Mouse (Mus musculus) left cerebral cortex, postnatal 14 days (tissue): ENCODE results near the gene Anapc15-ps. TPM values are rescaled to one million over a fixed set of nuclear protein-coding genes. Genes with fewer than 3 reads are reported as not detected.
"Not testable (repeated sequence)": the region's sequence is repeated elsewhere in the genome, so short reads cannot be mapped to it uniquely, and the experiment has no call there.

ENCODE experiments used
- DNase-seq, 2 experiments: peaks; one replicate each; pipeline ENCODE4 v3.0.0; 2021 to 2022; ENCODE audit warnings: low spot score in 2 of 2, mixed read lengths in 1 of 2
- intact Hi-C: fragments of 180-260 bp; cut with DNase I; formaldehyde crosslinking; loops from one replicate; pipeline ENCODE4 v1.15.1; 2025
- total RNA-seq, 2 experiments: library from RNA; stranded (reverse); gene quantifications; 2 replicates each; pipeline ENCODE4 v1.2.3; 2021

Gene Anapc15-ps
- total RNA-seq, 2 experiments from 2014 or later: not detected

- no peak for DNase-seq
- intact Hi-C loops: no loop called here
These were observed 29.4 kb downstream of the Anapc15-ps start for GRCm38 (mm10) chr10:95643696-95644360.

- intact Hi-C loops: no loop called here
These were observed 30.2 kb downstream of the Anapc15-ps start for GRCm38 (mm10) chr10:95643042-95643441.

GRCm38 (mm10) chr10:95641335-95641734 lies 31.9 kb downstream of the Anapc15-ps start:
- intact Hi-C loops: no loop called here

More at GRCm38 (mm10) chr10:95643042-95643441, 30.2 kb downstream of the Anapc15-ps start:
- no peak for DNase-seq

GRCm38 (mm10) chr10:95639429-95639828 lies 33.8 kb downstream of the Anapc15-ps start:
- DNase-seq: no peak
- intact Hi-C loops: no loop called here

More at GRCm38 (mm10) chr10:95641335-95641734, 31.9 kb downstream of the Anapc15-ps start:
- no peak for DNase-seq

GRCm38 (mm10) chr10:95634751-95635150 lies 38.5 kb downstream of the Anapc15-ps start:
- no peak for DNase-seq
- intact Hi-C loops: no loop called here

- DNase-seq: no peak
- intact Hi-C loops: no loop called here
These were observed 39.0 kb downstream of the Anapc15-ps start for GRCm38 (mm10) chr10:95634261-95634660.

GRCm38 (mm10) chr10:95631568-95631967 lies 41.7 kb downstream of the Anapc15-ps start:
- no peak for DNase-seq
- intact Hi-C loops: no loop called here

GRCm38 (mm10) chr10:95630726-95631345 lies 42.4 kb downstream of the Anapc15-ps start:
- no peak for DNase-seq
- intact Hi-C loops: no loop called here

- intact Hi-C loops, DNase-seq: not testable (repeated sequence)
These were observed 43.1 kb downstream of the Anapc15-ps start for GRCm38 (mm10) chr10:95630166-95630565.

GRCm38 (mm10) chr10:95628338-95628737 lies 44.9 kb downstream of the Anapc15-ps start:
- intact Hi-C loops: no loop called here
- no peak for DNase-seq

- intact Hi-C loops: no loop called here
- no peak for DNase-seq
These were observed 45.9 kb downstream of the Anapc15-ps start for GRCm38 (mm10) chr10:95627381-95627780.

GRCm38 (mm10) chr10:95625300-95625699 lies 48.0 kb downstream of the Anapc15-ps start:
- intact Hi-C loops: no loop called here
- no peak for DNase-seq

GRCm38 (mm10) chr10:95624007-95624406 lies 49.2 kb downstream of the Anapc15-ps start:
- intact Hi-C loops: no loop called here
- no peak for DNase-seq

- DNase-seq: no peak
- intact Hi-C loops: no loop called here
These were observed 49.7 kb downstream of the Anapc15-ps start for GRCm38 (mm10) chr10:95623518-95623905.

Other genes starting within 250 kb of the Anapc15-ps start
- gene Mrpl42, start 171.5 kb downstream of the Anapc15-ps start, total RNA-seq: 10 to 100 TPM; 81.7 to 84.0 TPM
- gene Ube2n, start 158.3 kb downstream of the Anapc15-ps start, total RNA-seq: 100 to 1,000 TPM; 202 to 212 TPM
- 100 to 1,000 TPM; 185 to 192 TPM for gene Nudt4, start 109.3 kb downstream of the Anapc15-ps start, total RNA-seq
- not detected for gene Gm33543, start 169.5 kb upstream of the Anapc15-ps start, total RNA-seq